Mouse (Mus musculus) C2C12 (cell line): ENCODE data around the gene Mtfr1l. TPM values are rescaled to one million over a fixed set of nuclear protein-coding genes. Genes with fewer than 3 reads are reported as not detected.

Source experiments
- H3K27me3 ChIP-seq: one replicate; pipeline ENCODE4 v1.6.1; 2011; ENCODE audit not compliant: control insufficient read depth, insufficient read depth, insufficient read length
- H3K36me3 ChIP-seq: one replicate; pipeline ENCODE4 v1.6.1; 2011; ENCODE audit not compliant: control insufficient read depth, insufficient read depth
- H3K4me3 ChIP-seq: one replicate; pipeline ENCODE4 v1.5.1; 2011; ENCODE audit warnings: mild to moderate bottlenecking, control low read depth; ENCODE audit not compliant: poor library complexity, insufficient read depth, severe bottlenecking
- H3K79me2 ChIP-seq: one replicate; pipeline ENCODE4 v1.6.1; 2011; ENCODE audit not compliant: control insufficient read depth, insufficient read depth
- H3K79me3 ChIP-seq: one replicate; pipeline ENCODE4 v1.6.1; 2011; ENCODE audit warnings: low read depth, control low read depth
- H3ac ChIP-seq: one replicate; pipeline ENCODE3; 2011; ENCODE audit warnings: low read depth; ENCODE audit not compliant: control insufficient read depth, insufficient read length
- CEBPB ChIP-seq: IDR thresholded peaks from one replicate; pipeline ENCODE4 v1.6.1; 2011; ENCODE audit warnings: low read depth, mild to moderate bottlenecking, control low read depth, moderate library complexity
- CTCF ChIP-seq: IDR thresholded peaks from one replicate; pipeline ENCODE4 v1.5.1; 2011; ENCODE audit not compliant: control insufficient read depth, insufficient read depth, insufficient read length
- FOSL1 ChIP-seq: IDR thresholded peaks from one replicate; pipeline ENCODE4 v1.8.0; 2011; ENCODE audit warnings: mild to moderate bottlenecking, low read length; ENCODE audit not compliant: poor library complexity, insufficient read depth, severe bottlenecking
- MAX ChIP-seq: IDR thresholded peaks from one replicate; pipeline ENCODE4 v1.6.1; 2011; ENCODE audit warnings: mild to moderate bottlenecking, control low read depth
- MYOD1 ChIP-seq: IDR thresholded peaks from one replicate; pipeline ENCODE4 v1.6.1; 2011; ENCODE audit warnings: low read depth; ENCODE audit not compliant: control insufficient read depth, insufficient read length
- MYOG ChIP-seq: IDR thresholded peaks from one replicate; pipeline ENCODE4 v1.6.1; 2011; ENCODE audit not compliant: control insufficient read depth, insufficient read length; ENCODE audit errors: extremely low read depth
- USF1 ChIP-seq: IDR thresholded peaks from one replicate; pipeline ENCODE4 v1.6.1; 2011; ENCODE audit warnings: low read depth, mild to moderate bottlenecking, control low read depth, moderate library complexity
- polyA plus RNA-seq: library from polyadenylated mRNA; unstranded; fragments of >200 nt; fragmentation: generic; extraction: Trizol; gene quantifications from one replicate; pipeline ENCODE4 v1.2.1, GENCODE M21; 2012; ENCODE audit warnings: missing spikeins

Mtfr1l gene
- polyA plus RNA-seq, 1 experiment: 66.6 TPM

- Histone ChIP-seq H3K4me3 (no peak overlapping the region), H3K79me2 (peaks cover 77% of the 10 kb centered on the region), H3ac (no peak overlapping the region), H3K27me3 (no peaks in the 10 kb centered on the region), H3K79me3 (peaks cover 41% of the 10 kb centered on the region), H3K36me3 (peaks cover 23% of the 10 kb centered on the region)
- TF ChIP-seq CEBPB (no peak), FOSL1 (no peak), MAX (no peak), MYOD1 (no peak), CTCF (no peak), USF1 (no peak), MYOG (no peak)
Observed at GRCm38 (mm10) chr4:134517719-134518118, 17.5 kb downstream of the Mtfr1l start.

- no peak for TF ChIP-seq USF1
- TF ChIP-seq MAX: no peak
- no peak for TF ChIP-seq CTCF
- no peak for TF ChIP-seq FOSL1
- no peak for TF ChIP-seq MYOD1
- no peak for TF ChIP-seq MYOG
- TF ChIP-seq CEBPB: no peak
- Histone ChIP-seq H3K4me3 (no peak overlapping the region), H3K79me2 (peaks cover 82% of the 10 kb centered on the region), H3K27me3 (no peaks in the 10 kb centered on the region), H3K36me3 (peaks cover 21% of the 10 kb centered on the region), H3ac (no peak overlapping the region), H3K79me3 (peaks cover 42% of the 10 kb centered on the region)
Observed at GRCm38 (mm10) chr4:134516981-134517380, 18.2 kb downstream of the Mtfr1l start.

GRCm38 (mm10) chr4:134515614-134516013 is 19.6 kb downstream of the Mtfr1l start:
- H3ac ChIP-seq: no peak overlapping the region
- TF ChIP-seq MYOD1: no peak
- H3K27me3 ChIP-seq: no peaks in the 10 kb centered on the region
- peaks cover 19% of the 10 kb centered on the region for H3K36me3 ChIP-seq
- H3K79me3 ChIP-seq: peaks cover 48% of the 10 kb centered on the region
- H3K4me3 ChIP-seq: no peak overlapping the region
- H3K79me2 ChIP-seq: peaks cover 90% of the 10 kb centered on the region

GRCm38 (mm10) chr4:134514309-134514930 is 20.8 kb downstream of the Mtfr1l start:
- Histone ChIP-seq H3K79me2 (peaks cover 78% of the 10 kb centered on the region), H3K79me3 (peaks cover 45% of the 10 kb centered on the region), H3K4me3 (no peak overlapping the region), H3K36me3 (peaks cover 13% of the 10 kb centered on the region), H3ac (no peak overlapping the region), H3K27me3 (no peaks in the 10 kb centered on the region)
- TF ChIP-seq MYOD1 (no peak), CTCF (no peak), MAX (no peak), MYOG (no peak), CEBPB (no peak), FOSL1 (no peak), USF1 (no peak)

GRCm38 (mm10) chr4:134512798-134513197 is 22.4 kb downstream of the Mtfr1l start:
- TF ChIP-seq MAX (no peak), FOSL1 (no peak), USF1 (no peak), CEBPB (no peak), MYOG (no peak), CTCF (no peak), MYOD1 (no peak)
- no peaks in the 10 kb centered on the region for H3K27me3 ChIP-seq
- peaks cover 63% of the 10 kb centered on the region for H3K79me2 ChIP-seq
- no peak overlapping the region for H3K4me3 ChIP-seq
- peaks cover 35% of the 10 kb centered on the region for H3K79me3 ChIP-seq
- no peak overlapping the region for H3ac ChIP-seq
- H3K36me3 ChIP-seq: peaks cover 7% of the 10 kb centered on the region

- H3K79me2 ChIP-seq: peaks cover 52% of the 10 kb centered on the region
- TF ChIP-seq USF1 (no peak), MYOD1 (peak; percentile 31)
- H3K4me3 ChIP-seq: peak overlapping the region; percentile 43
- no peaks in the 10 kb centered on the region for H3K27me3 ChIP-seq
- H3ac ChIP-seq: peak overlapping the region; percentile 37
- peaks cover 6% of the 10 kb centered on the region for H3K36me3 ChIP-seq
- peaks cover 26% of the 10 kb centered on the region for H3K79me3 ChIP-seq
Observed at GRCm38 (mm10) chr4:134511730-134512129, 23.5 kb downstream of the Mtfr1l start.
